In the genomic region with DNA sequence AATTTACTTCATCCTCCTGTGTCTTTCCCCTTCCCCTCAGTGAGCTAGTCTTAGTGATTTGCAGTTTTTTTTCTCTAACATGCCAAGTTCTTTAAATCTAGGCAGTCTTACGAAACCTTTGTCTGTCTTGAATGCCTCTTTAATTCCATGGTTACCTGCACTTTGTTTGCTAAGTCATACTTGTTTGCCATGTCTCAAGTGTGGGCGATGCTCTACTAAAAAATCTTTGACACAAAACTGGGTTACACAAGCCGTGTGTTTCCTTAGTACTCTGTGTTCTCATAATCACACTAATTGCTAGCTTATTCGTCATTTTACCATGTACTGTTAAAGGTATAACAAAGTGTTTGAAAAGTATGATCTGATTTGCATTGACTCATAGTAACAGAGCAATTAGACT, we compare ENCODE assay signal across 19 mouse cellular contexts. TPM values are rescaled to one million over a fixed set of nuclear protein-coding genes. Genes with fewer than 3 reads are reported as not detected.
DNase-seq lines count a peak whose midpoint lies in the region; ATAC-seq and TF ChIP-seq lines count a peak whose summit lies in the region.
"Had no signal": no experiment of that assay in that cellular context is flagged by ENCODE, and none has a peak within 500 bp of the region (broad histone marks: within the 10 kb centered on the region; RNA-seq: fewer than 3 reads in every experiment).

No protein-coding gene starts in this region.

- no peak overlapping the region; the same call in 1 of the 2 replicates for H3K4me2 ChIP-seq in lung, embryonic 16.5 days (ENCODE audit: low read depth, low read length)
- H3K4me2 ChIP-seq in stomach, postnatal 0 days (replicated peaks; ENCODE audit: low read depth), result no peak overlapping the region
- H3K4me2 ChIP-seq: forebrain, embryonic 12.5 days; forebrain, embryonic 15.5 days; heart, embryonic 11.5 days; hindbrain, embryonic 12.5 days; hindbrain, embryonic 15.5 days had no signal

- no peaks in the 10 kb centered on the region for H3K4me1 ChIP-seq in lung, embryonic 16.5 days (replicated peaks; ENCODE audit: control insufficient read depth, insufficient read depth, low read length)
- peaks cover 2% of the 10 kb centered on the region for H3K4me1 ChIP-seq in lung, adult 2 months (ENCODE audit: control insufficient read depth, insufficient read depth, low read length)
- no peaks in the 10 kb centered on the region for H3K4me1 ChIP-seq in stomach, postnatal 0 days (replicated peaks; ENCODE audit: control insufficient read depth, insufficient read depth)

- no peak for DNase-seq in lung, adult 2 months
- peak; percentile 39 for DNase-seq in brain, adult 2 months (ENCODE audit: low read depth, low spot score)
- DNase-seq in stomach, postnatal 0 days (ENCODE audit: low spot score), result no peak
- no peak for DNase-seq in Muller cell, postnatal 12 days (ENCODE audit: inconsistent ontology term)
- DNase-seq: adrenal gland, adult 2 months; adrenal gland, postnatal 14 days; cerebellum, adult 11-12 months; cerebellum, adult 8-10 months; cerebellum, postnatal 10 days; gastrocnemius, postnatal 25 days had no signal

- TF ChIP-seq POLR2A in lung, adult 2 months (IDR thresholded peaks at IDR 0.05; ENCODE audit: borderline replicate concordance, extremely low read depth, low read depth, low read length), result no peak

- H3K9me3 ChIP-seq in lung, embryonic 16.5 days (ENCODE audit: control insufficient read depth, low read length), result no peaks in the 10 kb centered on the region
- no peaks in the 10 kb centered on the region for H3K9me3 ChIP-seq in stomach, postnatal 0 days (ENCODE audit: control insufficient read depth, low read length)
- H3K9me3 ChIP-seq: forebrain, embryonic 12.5 days; forebrain, embryonic 15.5 days; hindbrain, embryonic 12.5 days; hindbrain, embryonic 15.5 days had no signal

- no peak for TF ChIP-seq EP300 in stomach, postnatal 0 days (optimal IDR thresholded peaks at IDR 0.05)

- H3K9ac ChIP-seq in lung, embryonic 16.5 days (ENCODE audit: low read length), result no peak overlapping the region
- H3K9ac ChIP-seq in stomach, postnatal 0 days (ENCODE audit: low read length), result no peak overlapping the region
- H3K9ac ChIP-seq: forebrain, embryonic 12.5 days; forebrain, embryonic 15.5 days; hindbrain, embryonic 12.5 days; hindbrain, embryonic 15.5 days had no signal

- H3K27me3 ChIP-seq in lung, embryonic 16.5 days (ENCODE audit: control insufficient read depth, insufficient read depth, low read depth, low read length), result no peaks in the 10 kb centered on the region
- H3K27me3 ChIP-seq in stomach, postnatal 0 days (ENCODE audit: control insufficient read depth, insufficient read depth, low read length), result no peaks in the 10 kb centered on the region
- H3K27me3 ChIP-seq: forebrain, embryonic 12.5 days; forebrain, embryonic 15.5 days; hindbrain, embryonic 12.5 days; hindbrain, embryonic 15.5 days; Patski had no signal

- 68% methylated on average over 4 of the region's 4 CpGs for WGBS in lung, embryonic 16.5 days
- 68% methylated on average over 4 of the region's 4 CpGs for WGBS in lung, adult 2 months
- 58% methylated on average over 4 of the region's 4 CpGs for WGBS in stomach, postnatal 0 days

- no peak overlapping the region for H3K4me3 ChIP-seq in lung, embryonic 16.5 days (ENCODE audit: low read length)
- H3K4me3 ChIP-seq in lung, adult 2 months (replicated peaks; ENCODE audit: extremely low read depth, low read depth, low read length), result no peak overlapping the region
- H3K4me3 ChIP-seq in stomach, postnatal 0 days (ENCODE audit: low read depth, low read length), result no peak overlapping the region
- H3K4me3 ChIP-seq: forebrain, embryonic 12.5 days; forebrain, embryonic 15.5 days; hindbrain, embryonic 12.5 days; hindbrain, embryonic 15.5 days had no signal

- ATAC-seq in lung, embryonic 16.5 days (ENCODE audit: low read depth), result peak; percentile 69
- ATAC-seq in granulocyte monocyte progenitor cell, adult 5-6 weeks (replicated peaks; ENCODE audit: poor library complexity, severe bottlenecking), result peak; percentile 22; the same call in 1 of the 2 replicates
- no peak for ATAC-seq in stomach, postnatal 0 days (ENCODE audit: low FRiP score, low TSS enrichment)
- ATAC-seq in erythroid progenitor cell, adult 5-6 weeks (replicated peaks; ENCODE audit: low FRiP score, poor library complexity, severe bottlenecking), result no peak
- ATAC-seq: forebrain, embryonic 15.5 days; Patski had no signal

- 0 out of 2 replicates have a peak, but pooled peaks cover 3% of the 10 kb centered on the region for H3K36me3 ChIP-seq in lung, embryonic 16.5 days (ENCODE audit: control insufficient read depth, insufficient read depth, low read length)
- no peaks in the 10 kb centered on the region for H3K36me3 ChIP-seq in stomach, postnatal 0 days (ENCODE audit: control insufficient read depth, insufficient read depth, low read length)

- H3K27ac ChIP-seq in lung, embryonic 16.5 days (ENCODE audit: low read length), result peak overlapping the region; percentile 15
- peak overlapping the region; percentile 36; the same call in 1 of the 2 replicates for H3K27ac ChIP-seq in stomach, postnatal 0 days (replicated peaks)
- H3K27ac ChIP-seq: forebrain, embryonic 12.5 days; forebrain, embryonic 15.5 days; hindbrain, embryonic 12.5 days; hindbrain, embryonic 15.5 days had no signal

- no peak for TF ChIP-seq CTCF in lung, adult 2 months (IDR thresholded peaks at IDR 0.05; ENCODE audit: insufficient read depth, low read length)
- no peak for TF ChIP-seq CTCF in stomach, postnatal 0 days (IDR thresholded peaks at IDR 0.05; ENCODE audit: low read depth)

RNA-seq across cellular contexts. Expression of gene N4bp2, which starts 7.2 kb away (rescaled TPM):
- 15.7 and 16.4 TPM in 2 replicates for polyA plus RNA-seq in lung, embryonic 16.5 days (2015; fragmentation: Nextera tagmentation; extraction: Ambion mirVana)
- polyA plus RNA-seq in lung, adult 2 months (2012; rRNA removed), result 3.6 and 3.7 TPM in 2 replicates
- total RNA-seq in granulocyte monocyte progenitor cell, adult 5-6 weeks (2014; fragmentation: Nextera tagmentation), result 29.1 and 76.5 TPM in 2 replicates
- total RNA-seq in granulocyte monocyte progenitor cell, adult 5-6 weeks (2017), result 32.6 and 33.5 TPM in 2 replicates
- polyA plus RNA-seq in stomach, postnatal 0 days (2015; fragmentation: Nextera tagmentation; extraction: Ambion mirVana), result 5.7 and 6.0 TPM in 2 replicates
- 53.7 and 59.1 TPM in 2 replicates for total RNA-seq in erythroid progenitor cell, adult 5-6 weeks (2015; ENCODE audit: low replicate concordance)
- total RNA-seq in erythroid progenitor cell, adult 5-6 weeks (2017; ENCODE audit: low replicate concordance), result 32.6 and 50.2 TPM in 2 replicates

Comparison
In these comparisons a context has a peak if more than half of its experiments do, and no peak if none do; other contexts are left out.
1. ATAC-seq: peak in lung, embryonic 16.5 days (single experiment) and granulocyte monocyte progenitor cell, adult 5-6 weeks (single experiment); none in stomach, postnatal 0 days (single experiment) and erythroid progenitor cell, adult 5-6 weeks (single experiment).